Mouse (Mus musculus): ENCODE measurements around the gene Ica1. TPM values are rescaled to one million over a fixed set of nuclear protein-coding genes. Genes with fewer than 3 reads are reported as not detected.

Ica1 gene
- polyA plus RNA-seq, 1 experiment from 2014 or later: 35.6 TPM

- peak; percentile 58; the same call in 1 of the 2 replicates for ATAC-seq (ENCODE audit: insufficient read depth, low FRiP score)
- no peaks in the 10 kb centered on the region for H3K9me3 ChIP-seq (replicated peaks; ENCODE audit: control insufficient read depth, low read length)
- H3K4me2 ChIP-seq (ENCODE audit: low read depth, low read length): no peak overlapping the region
- peak overlapping the region; percentile 50; the same call in 1 of the 2 replicates for H3K27ac ChIP-seq (ENCODE audit: low read length)
- no peak overlapping the region for H3K4me3 ChIP-seq (replicated peaks; ENCODE audit: low read length)
- H3K27me3 ChIP-seq (ENCODE audit: control insufficient read depth, insufficient read depth, low read length): no peaks in the 10 kb centered on the region
- no peak overlapping the region; the same call in 1 of the 2 replicates for H3K9ac ChIP-seq (ENCODE audit: low read length)
- WGBS: 56% methylated on average over 10 of the region's 10 CpGs
- H3K4me1 ChIP-seq (ENCODE audit: control insufficient read depth, insufficient read depth, low read length): peaks cover 11% of the 10 kb centered on the region; the same call in 1 of the 2 replicates
- H3K36me3 ChIP-seq (ENCODE audit: control insufficient read depth, insufficient read depth, low read length): no peaks in the 10 kb centered on the region
These were observed 7.9 kb downstream of the Ica1 start for GRCm38 (mm10) chr6:8770341-8770740.

DNA sequence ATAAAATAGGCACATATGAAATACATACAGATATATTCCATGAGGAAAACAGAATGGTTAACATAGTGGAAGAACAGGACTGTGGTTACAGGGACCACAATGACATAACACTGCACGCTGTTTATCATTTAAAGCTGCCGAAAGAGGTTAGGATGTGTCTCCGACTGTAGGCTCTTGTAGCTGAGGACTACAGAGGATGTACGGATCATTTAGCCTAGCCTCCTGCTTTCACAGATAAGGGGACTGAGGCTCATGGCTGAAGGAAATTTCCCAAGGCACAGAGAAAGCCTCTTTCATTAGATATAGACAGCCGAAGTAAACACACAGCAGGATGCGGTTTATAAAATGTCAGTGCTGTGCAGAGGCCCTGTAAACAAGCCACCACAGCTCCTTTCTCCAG lies 8.5 kb downstream of the Ica1 start:
- ATAC-seq (ENCODE audit: insufficient read depth, low FRiP score): no peak
- peaks cover 11% of the 10 kb centered on the region; the same call in 1 of the 2 replicates for H3K4me1 ChIP-seq (ENCODE audit: control insufficient read depth, insufficient read depth, low read length)
- H3K9ac ChIP-seq (ENCODE audit: low read length): no peak overlapping the region
- H3K4me3 ChIP-seq (replicated peaks; ENCODE audit: low read length): no peak overlapping the region
- 46% methylated on average over 6 of the region's 6 CpGs for WGBS
- no peaks in the 10 kb centered on the region for H3K36me3 ChIP-seq (ENCODE audit: control insufficient read depth, insufficient read depth, low read length)
- H3K9me3 ChIP-seq (replicated peaks; ENCODE audit: control insufficient read depth, low read length): no peaks in the 10 kb centered on the region
- peak overlapping the region; percentile 50; the same call in 1 of the 2 replicates for H3K27ac ChIP-seq (ENCODE audit: low read length)
- no peak overlapping the region for H3K4me2 ChIP-seq (ENCODE audit: low read depth, low read length)
- no peaks in the 10 kb centered on the region for H3K27me3 ChIP-seq (ENCODE audit: control insufficient read depth, insufficient read depth, low read length)

GRCm38 (mm10) chr6:8766652-8767051 lies 11.6 kb downstream of the Ica1 start:
- Histone ChIP-seq H3K36me3 (ENCODE audit: control insufficient read depth, insufficient read depth, low read length) (no peaks in the 10 kb centered on the region), H3K4me1 (ENCODE audit: control insufficient read depth, insufficient read depth, low read length) (peaks cover 11% of the 10 kb centered on the region; the same call in 1 of the 2 replicates), H3K27me3 (ENCODE audit: control insufficient read depth, insufficient read depth, low read length) (no peaks in the 10 kb centered on the region), H3K27ac (ENCODE audit: low read length) (no peak overlapping the region), H3K4me3 (replicated peaks; ENCODE audit: low read length) (no peak overlapping the region), H3K9ac (ENCODE audit: low read length) (no peak overlapping the region), H3K4me2 (ENCODE audit: low read depth, low read length) (no peak overlapping the region), H3K9me3 (replicated peaks; ENCODE audit: control insufficient read depth, low read length) (no peaks in the 10 kb centered on the region)
- no peak for ATAC-seq (ENCODE audit: insufficient read depth, low FRiP score)
- 86% methylated on average over 5 of the region's 5 CpGs for WGBS

DNA sequence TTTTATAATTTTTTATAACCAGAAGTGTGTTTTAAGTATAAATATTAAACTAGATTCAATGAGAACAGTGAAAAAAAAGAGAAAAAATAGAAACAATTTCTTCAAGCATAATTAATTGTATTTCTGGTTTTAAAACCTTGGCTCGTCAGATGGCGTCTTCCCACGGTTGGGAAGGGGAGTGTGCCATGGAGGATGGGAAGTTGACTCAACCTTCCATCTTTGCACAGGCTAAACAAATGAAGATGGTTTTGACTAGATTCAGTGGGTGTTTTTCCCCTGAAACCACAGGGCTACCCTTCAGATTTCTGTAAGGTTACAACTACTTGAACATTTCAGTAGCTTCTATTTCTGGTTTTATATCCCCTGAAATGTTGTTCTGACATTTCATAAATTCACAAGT lies 12.5 kb downstream of the Ica1 start:
- Histone ChIP-seq H3K4me1 (ENCODE audit: control insufficient read depth, insufficient read depth, low read length) (peaks cover 7% of the 10 kb centered on the region; the same call in 1 of the 2 replicates), H3K4me3 (replicated peaks; ENCODE audit: low read length) (no peak overlapping the region), H3K9ac (ENCODE audit: low read length) (no peak overlapping the region), H3K36me3 (ENCODE audit: control insufficient read depth, insufficient read depth, low read length) (no peaks in the 10 kb centered on the region), H3K27ac (ENCODE audit: low read length) (no peak overlapping the region), H3K27me3 (ENCODE audit: control insufficient read depth, insufficient read depth, low read length) (no peaks in the 10 kb centered on the region), H3K4me2 (ENCODE audit: low read depth, low read length) (no peak overlapping the region), H3K9me3 (replicated peaks; ENCODE audit: control insufficient read depth, low read length) (no peaks in the 10 kb centered on the region)
- 89% methylated on average over 3 of the region's 3 CpGs for WGBS
- no peak for ATAC-seq (ENCODE audit: insufficient read depth, low FRiP score)

DNA sequence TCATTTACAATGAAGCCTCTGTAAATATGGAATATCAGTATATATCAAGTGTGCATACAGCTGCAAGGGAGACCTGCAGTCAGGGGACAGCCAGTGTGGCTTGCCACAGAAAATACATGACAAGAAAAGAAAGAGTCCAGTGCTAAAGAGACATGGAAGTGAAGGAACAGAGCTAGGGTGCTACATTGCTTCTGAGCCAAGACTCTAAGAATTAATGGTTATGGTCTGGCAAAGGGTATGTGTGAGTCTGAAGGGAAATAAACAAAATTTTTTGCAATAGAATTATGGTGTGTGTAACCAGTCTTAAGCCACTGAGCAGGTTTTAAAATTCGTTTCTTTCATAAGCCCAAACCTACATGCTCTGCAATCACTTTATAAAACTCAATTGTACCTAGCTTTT lies 13.2 kb downstream of the Ica1 start:
- H3K9ac ChIP-seq (ENCODE audit: low read length): no peak overlapping the region
- H3K9me3 ChIP-seq (replicated peaks; ENCODE audit: control insufficient read depth, low read length): no peaks in the 10 kb centered on the region
- H3K4me3 ChIP-seq (replicated peaks; ENCODE audit: low read length): no peak overlapping the region
- H3K4me1 ChIP-seq (ENCODE audit: control insufficient read depth, insufficient read depth, low read length): peaks cover under 1% of the 10 kb centered on the region; the same call in 1 of the 2 replicates
- H3K27me3 ChIP-seq (ENCODE audit: control insufficient read depth, insufficient read depth, low read length): no peaks in the 10 kb centered on the region
- no peak for ATAC-seq (ENCODE audit: insufficient read depth, low FRiP score)
- H3K4me2 ChIP-seq (ENCODE audit: low read depth, low read length): no peak overlapping the region
- no peak overlapping the region for H3K27ac ChIP-seq (ENCODE audit: low read length)
- H3K36me3 ChIP-seq (ENCODE audit: control insufficient read depth, insufficient read depth, low read length): no peaks in the 10 kb centered on the region
- 58% methylated on average over 1 of the region's 1 CpGs for WGBS

- WGBS: 77% methylated on average over 5 of the region's 5 CpGs
- Histone ChIP-seq H3K27me3 (ENCODE audit: control insufficient read depth, insufficient read depth, low read length) (no peaks in the 10 kb centered on the region), H3K27ac (ENCODE audit: low read length) (no peak overlapping the region), H3K9me3 (replicated peaks; ENCODE audit: control insufficient read depth, low read length) (no peaks in the 10 kb centered on the region), H3K4me3 (replicated peaks; ENCODE audit: low read length) (no peak overlapping the region), H3K4me2 (ENCODE audit: low read depth, low read length) (no peak overlapping the region), H3K9ac (ENCODE audit: low read length) (no peak overlapping the region), H3K4me1 (ENCODE audit: control insufficient read depth, insufficient read depth, low read length) (no peaks in the 10 kb centered on the region), H3K36me3 (ENCODE audit: control insufficient read depth, insufficient read depth, low read length) (no peaks in the 10 kb centered on the region)
- no peak for ATAC-seq (ENCODE audit: insufficient read depth, low FRiP score)
These were observed 17.5 kb downstream of the Ica1 start for GRCm38 (mm10) chr6:8760708-8761294.

DNA sequence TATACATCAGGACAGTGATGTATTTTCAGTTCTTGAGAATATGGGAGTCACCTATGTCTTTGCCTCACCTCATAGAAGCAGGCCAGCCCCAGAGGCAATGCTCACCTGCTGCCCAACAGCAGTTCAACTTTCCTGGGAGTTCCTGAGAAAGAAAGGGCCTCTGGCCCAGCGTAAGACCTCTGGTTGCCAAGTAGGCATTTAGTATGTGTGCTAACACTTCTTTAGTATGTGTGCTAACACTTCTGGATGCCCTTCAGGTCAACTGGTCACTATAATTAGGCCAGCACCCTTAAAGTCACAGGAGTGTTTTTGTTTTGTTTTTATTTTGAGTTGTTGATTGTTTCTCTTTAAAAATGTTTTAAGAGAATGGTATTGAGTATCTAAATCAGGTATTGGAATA lies 18.4 kb downstream of the Ica1 start:
- H3K4me1 ChIP-seq (ENCODE audit: control insufficient read depth, insufficient read depth, low read length): no peaks in the 10 kb centered on the region
- ATAC-seq (ENCODE audit: insufficient read depth, low FRiP score): no peak
- no peak overlapping the region for H3K4me3 ChIP-seq (replicated peaks; ENCODE audit: low read length)
- no peak overlapping the region for H3K27ac ChIP-seq (ENCODE audit: low read length)
- WGBS: 82% methylated on average over 1 of the region's 1 CpGs
- no peak overlapping the region for H3K4me2 ChIP-seq (ENCODE audit: low read depth, low read length)
- no peaks in the 10 kb centered on the region for H3K9me3 ChIP-seq (replicated peaks; ENCODE audit: control insufficient read depth, low read length)
- no peak overlapping the region for H3K9ac ChIP-seq (ENCODE audit: low read length)
- H3K27me3 ChIP-seq (ENCODE audit: control insufficient read depth, insufficient read depth, low read length): no peaks in the 10 kb centered on the region
- H3K36me3 ChIP-seq (ENCODE audit: control insufficient read depth, insufficient read depth, low read length): no peaks in the 10 kb centered on the region

- no peaks in the 10 kb centered on the region for H3K9me3 ChIP-seq (replicated peaks; ENCODE audit: control insufficient read depth, low read length)
- H3K4me2 ChIP-seq (ENCODE audit: low read depth, low read length): no peak overlapping the region
- no peak overlapping the region for H3K9ac ChIP-seq (ENCODE audit: low read length)
- no peaks in the 10 kb centered on the region for H3K4me1 ChIP-seq (ENCODE audit: control insufficient read depth, insufficient read depth, low read length)
- no peak for ATAC-seq (ENCODE audit: insufficient read depth, low FRiP score)
- 48% methylated on average over 8 of the region's 8 CpGs for WGBS
- no peak overlapping the region for H3K4me3 ChIP-seq (replicated peaks; ENCODE audit: low read length)
- H3K36me3 ChIP-seq (ENCODE audit: control insufficient read depth, insufficient read depth, low read length): no peaks in the 10 kb centered on the region
- H3K27me3 ChIP-seq (ENCODE audit: control insufficient read depth, insufficient read depth, low read length): no peaks in the 10 kb centered on the region
- no peak overlapping the region for H3K27ac ChIP-seq (ENCODE audit: low read length)
These were observed 22.5 kb downstream of the Ica1 start for GRCm38 (mm10) chr6:8755760-8756276.

- Histone ChIP-seq H3K4me3 (replicated peaks; ENCODE audit: low read length) (no peak overlapping the region), H3K27me3 (ENCODE audit: control insufficient read depth, insufficient read depth, low read length) (no peaks in the 10 kb centered on the region), H3K4me1 (ENCODE audit: control insufficient read depth, insufficient read depth, low read length) (no peaks in the 10 kb centered on the region), H3K36me3 (ENCODE audit: control insufficient read depth, insufficient read depth, low read length) (no peaks in the 10 kb centered on the region), H3K9ac (ENCODE audit: low read length) (no peak overlapping the region), H3K4me2 (ENCODE audit: low read depth, low read length) (no peak overlapping the region), H3K27ac (ENCODE audit: low read length) (0 out of 2 replicates have a peak overlapping the region, but pooled peaks have one; percentile 14), H3K9me3 (replicated peaks; ENCODE audit: control insufficient read depth, low read length) (no peaks in the 10 kb centered on the region)
- no peak for ATAC-seq (ENCODE audit: insufficient read depth, low FRiP score)
- WGBS: 87% methylated on average over 5 of the region's 5 CpGs
These were observed 23.8 kb downstream of the Ica1 start for GRCm38 (mm10) chr6:8754486-8754885.

Data from stomach, embryonic 16.5 days (tissue).